Mouse (Mus musculus) cerebellum, adult 11-12 months (tissue): ENCODE data around the gene Wrap53.
A peak's percentile ranks its signal among the peaks of the same experiment; 100 is the strongest.

Experiments used
- DNase-seq: peaks from one replicate; pipeline ENCODE4 v3.0.0; 2022

Wrap53 gene

DNA sequence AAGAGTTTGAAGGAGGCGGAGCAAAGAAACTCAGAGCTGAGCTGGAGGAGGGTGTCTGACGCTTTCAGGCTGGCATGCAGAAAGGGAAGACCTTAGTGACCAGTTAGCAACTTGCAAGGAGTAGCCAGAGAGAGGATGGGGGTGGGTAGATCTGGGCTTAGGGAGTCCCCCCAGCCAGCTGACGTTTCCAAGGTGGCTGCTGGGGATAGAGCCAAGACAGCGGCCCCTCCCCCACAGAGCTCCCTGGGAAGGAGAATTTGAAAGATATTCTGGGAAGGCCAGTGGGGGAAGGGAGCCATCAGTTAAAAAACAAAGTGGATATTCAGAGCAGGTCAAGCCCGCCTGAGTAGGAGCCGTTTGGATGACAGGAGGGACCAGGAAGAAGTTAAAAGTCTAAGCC is 20.0 kb upstream of the Wrap53 start:
- DNase-seq: peak; percentile 71

DNA sequence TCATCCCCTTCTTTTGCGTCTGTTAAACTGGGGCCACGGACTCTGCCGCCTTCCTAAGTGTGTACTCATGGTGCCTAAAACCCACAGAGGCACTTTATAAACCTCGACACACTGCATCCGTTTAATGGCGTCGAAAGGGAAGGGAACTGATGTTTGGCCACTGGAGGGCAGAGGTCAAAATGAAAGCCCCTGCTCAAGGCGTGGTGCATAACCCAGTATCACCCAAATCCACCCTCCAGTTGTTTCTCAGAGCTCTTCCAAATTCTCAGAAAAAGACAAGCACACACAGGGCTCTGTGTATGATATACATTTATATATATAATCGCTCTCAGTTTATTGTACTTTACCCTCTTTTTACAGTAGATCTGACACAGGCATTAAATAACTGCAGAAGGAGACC is 19.4 kb upstream of the Wrap53 start:
- no peak for DNase-seq

DNA sequence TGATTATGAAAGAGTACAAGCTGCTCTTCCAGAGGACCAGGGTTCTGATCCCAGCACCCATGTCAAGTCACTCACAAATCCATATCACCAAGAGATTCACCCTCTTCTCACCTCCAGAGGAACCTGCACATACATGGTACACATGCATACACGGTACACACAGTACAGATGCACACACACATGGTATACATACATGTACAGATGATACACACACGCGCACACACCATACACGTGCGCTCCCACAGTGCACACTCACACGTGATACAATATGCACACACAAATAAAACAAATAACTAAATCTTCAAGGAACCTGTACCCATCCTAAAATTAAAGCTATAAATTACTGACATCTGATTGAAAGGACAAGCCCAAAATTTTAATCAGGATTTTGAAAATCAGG is 14.8 kb upstream of the Wrap53 start:
- DNase-seq: no peak

DNA sequence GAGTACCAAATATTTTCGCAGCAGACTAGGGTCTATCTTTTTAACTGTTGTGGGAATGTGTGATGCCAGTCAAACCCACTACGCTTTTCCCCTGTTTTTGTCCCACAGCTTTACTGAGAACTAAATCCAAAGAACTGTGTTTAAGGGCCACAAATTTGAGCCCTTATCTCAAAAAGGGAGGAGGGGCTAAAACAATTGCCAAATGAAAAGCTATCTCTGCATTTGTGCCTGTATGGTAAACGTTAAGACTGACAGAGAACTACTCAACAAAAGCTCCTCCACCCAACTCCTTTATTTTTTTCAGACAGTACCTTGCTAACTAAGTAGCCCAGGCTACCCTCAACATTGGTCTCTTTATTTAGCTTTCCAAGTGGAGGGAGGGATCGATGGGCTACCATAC is 12.7 kb upstream of the Wrap53 start:
- no peak for DNase-seq

DNA sequence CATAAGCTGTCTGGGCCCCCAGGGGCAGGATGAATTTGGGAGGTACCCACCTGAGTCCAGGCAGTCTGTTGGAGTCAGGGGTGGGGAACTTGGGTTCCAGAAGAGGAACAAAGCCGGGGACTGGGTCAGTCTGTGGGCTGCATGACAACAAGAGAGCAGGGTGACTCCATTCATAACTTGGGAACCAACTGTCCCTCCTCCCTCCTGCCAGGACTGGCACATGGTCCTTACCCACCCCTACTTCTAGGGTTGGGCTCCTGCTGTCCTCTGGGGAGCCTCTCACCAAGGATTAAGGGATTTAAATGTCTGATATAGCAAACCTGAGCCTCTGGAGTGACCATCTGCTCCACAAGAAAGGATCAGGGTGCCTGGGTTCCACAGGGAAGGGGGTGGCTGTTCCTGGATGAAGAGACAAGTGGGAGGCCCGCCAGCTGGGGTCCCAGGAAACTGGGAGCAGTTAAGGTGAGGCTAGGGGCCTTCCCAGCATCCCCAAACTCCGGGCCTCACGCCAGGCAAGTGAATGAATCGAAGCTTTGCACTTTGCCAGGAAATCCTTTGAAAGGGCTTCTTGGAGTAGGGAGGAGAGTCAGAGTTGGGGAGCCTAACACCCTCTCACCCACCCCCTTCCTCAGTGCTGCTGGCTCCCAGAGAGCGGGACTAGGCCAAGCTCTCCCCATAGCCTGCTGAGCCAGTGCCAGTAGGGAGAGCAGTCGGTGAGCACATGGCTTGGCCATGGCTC is 12.0 kb upstream of the Wrap53 start:
- DNase-seq: peak; percentile 70

DNA sequence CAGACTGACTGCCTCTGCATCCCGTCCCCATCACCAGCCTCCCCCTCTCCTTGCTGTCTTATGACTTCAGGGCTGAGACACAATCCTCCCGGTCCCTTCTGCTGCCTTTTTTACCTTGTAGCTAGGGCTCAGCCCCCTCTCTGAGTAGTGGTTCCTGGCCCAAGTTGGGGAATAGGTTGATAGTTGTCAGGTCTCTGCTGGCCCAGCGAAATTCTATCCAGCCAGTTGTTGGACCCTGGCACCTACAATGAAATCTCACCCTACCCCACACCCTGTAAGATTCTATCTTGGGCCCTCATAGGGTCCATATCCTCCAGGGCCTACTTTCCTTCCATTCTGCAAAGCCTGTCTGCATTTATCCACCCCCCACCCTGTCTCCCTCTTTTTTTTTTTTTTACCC is 11.4 kb upstream of the Wrap53 start:
- DNase-seq: no peak

DNA sequence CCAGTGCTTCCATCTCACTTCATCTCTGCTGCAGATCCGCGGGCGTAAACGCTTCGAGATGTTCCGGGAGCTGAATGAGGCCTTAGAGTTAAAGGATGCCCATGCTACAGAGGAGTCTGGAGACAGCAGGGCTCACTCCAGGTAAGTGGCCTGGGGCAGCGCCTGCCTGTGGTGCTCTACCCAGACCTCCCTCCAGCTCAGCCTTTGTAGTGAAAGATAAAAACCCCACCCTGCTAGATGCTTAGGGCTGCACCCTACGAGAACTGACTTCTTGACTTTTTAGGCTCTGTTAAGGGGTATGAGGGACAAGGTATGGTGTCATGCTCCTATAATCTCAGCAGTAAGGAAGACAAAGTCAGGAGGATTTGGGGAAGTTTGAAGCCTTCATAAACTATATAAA is 10.6 kb upstream of the Wrap53 start:
- no peak for DNase-seq

DNA sequence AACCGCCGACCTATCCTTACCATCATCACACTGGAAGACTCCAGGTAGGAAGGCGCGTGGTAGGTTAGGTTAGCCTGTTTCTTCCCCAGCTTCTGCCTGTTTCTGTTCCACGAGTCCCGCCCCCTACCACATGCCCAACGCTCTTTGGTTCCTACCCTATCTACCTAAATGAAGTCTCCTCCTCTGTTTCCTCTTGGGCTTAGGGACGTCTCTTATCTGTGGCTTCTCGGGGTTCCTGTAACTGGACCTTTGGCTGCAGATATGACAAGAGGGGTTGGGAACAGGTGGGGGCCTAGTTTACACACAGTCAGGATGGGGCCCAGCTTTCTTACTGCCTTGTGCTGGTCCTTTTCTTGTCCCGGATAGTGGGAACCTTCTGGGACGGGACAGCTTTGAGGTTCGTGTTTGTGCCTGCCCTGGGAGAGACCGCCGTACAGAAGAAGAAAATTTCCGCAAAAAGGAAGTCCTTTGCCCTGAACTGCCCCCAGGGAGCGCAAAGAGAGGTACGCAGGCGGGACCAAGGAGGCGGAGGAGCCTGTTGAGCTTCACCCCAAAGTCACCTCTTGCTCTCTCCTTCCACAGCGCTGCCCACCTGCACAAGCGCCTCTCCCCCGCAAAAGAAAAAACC is 9.3 kb upstream of the Wrap53 start:
- no peak for DNase-seq

DNA sequence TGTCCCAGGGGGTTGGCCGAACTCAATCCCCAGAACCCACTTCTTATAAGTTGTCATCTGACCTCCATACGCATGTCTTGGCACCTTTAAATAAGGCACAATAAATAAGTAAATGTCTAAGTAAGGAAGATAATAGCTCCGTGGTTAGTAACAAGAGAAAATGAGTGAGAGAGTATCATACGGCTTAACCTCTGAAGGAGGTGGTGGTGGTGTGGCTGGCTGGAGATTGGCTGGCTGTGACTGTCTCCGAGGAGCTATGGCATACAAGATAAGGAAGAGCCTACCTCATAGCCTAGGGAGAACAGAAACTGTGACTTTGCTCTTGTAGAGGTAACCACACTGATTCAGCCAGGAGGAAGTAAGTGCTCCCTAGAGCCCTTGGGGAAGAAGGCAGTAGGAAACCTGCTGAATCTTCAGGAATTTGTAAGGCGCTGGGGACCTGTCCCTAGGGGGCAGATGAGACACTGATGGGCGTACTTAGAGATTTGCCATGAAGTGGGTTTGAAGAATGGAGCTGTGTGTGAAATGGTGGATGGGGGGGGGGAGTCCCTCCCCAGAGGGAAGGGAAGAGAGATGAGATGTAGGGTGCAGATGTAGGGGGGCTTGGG is 5.8 kb upstream of the Wrap53 start:
- no peak for DNase-seq

DNA sequence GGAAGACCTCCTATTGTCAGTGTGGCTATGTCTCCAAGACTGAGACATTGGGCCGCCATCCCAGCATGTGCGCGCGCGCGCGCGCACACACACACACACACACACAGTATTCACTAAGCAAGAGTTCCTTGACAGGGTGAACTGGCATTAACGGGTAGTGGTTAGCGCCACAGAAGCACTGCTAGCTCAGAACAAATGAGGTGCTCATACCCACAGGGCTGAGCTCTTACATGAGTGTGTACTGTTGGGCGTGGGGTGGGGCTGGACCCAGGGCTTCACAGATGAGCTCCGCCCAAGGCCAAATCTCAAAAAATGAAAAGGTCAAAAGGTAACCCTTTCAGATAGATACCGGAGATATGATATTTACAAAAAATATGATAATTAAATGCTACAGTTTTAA is 4.9 kb upstream of the Wrap53 start:
- no peak for DNase-seq

DNA sequence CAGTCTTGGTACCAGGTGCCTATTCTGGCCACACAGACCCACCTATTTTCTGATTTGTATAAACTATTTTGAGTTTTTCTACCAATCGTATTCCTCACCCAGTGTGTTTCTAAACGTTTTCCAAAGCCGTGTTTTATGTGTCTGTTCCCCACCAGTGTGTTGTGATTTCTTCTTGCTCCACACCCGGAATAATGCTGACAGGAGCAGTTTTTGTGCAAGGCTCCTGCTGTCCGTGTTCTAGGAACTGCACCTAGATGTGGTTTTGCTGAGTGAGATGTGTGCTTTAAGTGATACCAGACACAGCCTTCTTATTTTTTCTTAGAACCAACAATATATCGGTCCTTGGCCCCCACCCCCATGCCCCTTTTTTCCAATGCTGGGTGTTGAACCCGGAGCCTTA is 4.0 kb upstream of the Wrap53 start:
- no peak for DNase-seq

DNA sequence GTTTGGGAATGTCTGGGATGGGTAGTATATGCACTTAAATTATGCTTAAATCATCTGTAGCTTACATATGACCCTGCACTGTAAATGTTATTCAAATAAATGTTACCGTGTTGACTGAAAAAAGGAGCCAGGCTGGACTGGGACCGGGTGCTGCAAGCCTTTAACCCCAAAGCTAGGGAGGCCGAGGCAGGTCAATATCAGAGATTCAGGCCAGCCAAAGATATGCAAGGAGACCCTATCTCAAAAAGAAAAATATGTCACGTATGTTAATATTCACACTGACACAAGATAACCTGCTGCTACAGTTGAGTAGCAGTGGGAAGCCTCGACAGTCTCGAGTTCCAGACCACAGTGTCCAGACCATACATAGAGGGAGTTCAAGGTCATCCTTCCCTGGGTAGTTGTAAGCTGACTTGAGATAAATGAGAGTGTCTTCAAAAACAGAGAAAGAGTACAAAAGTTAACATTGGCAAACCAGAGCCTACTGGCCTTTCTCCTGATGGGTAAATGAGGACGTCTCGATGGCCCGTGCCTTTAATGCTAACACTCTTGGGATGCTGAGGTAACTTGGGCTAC is 2.3 kb upstream of the Wrap53 start:
- DNase-seq: no peak

DNA sequence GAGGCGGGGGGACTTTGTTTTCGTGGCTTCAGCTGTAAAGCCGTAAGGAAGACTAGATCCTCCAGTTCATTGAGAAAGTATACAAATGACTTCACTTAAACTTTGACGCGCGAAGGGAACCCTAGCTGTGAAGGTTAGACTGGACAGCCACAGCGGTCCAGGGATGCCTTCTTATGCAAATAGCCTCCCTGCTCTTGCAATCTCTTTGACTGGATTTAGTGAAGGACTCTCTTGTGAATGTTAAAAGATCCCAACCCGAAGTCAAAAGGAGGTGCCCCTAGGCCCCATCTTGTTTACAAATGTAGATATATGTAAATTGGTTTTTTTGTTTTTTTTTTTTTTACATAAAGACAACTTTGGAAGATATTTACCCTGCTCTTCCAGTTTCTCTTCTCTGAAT is 1.8 kb upstream of the Wrap53 start:
- no peak for DNase-seq

DNA sequence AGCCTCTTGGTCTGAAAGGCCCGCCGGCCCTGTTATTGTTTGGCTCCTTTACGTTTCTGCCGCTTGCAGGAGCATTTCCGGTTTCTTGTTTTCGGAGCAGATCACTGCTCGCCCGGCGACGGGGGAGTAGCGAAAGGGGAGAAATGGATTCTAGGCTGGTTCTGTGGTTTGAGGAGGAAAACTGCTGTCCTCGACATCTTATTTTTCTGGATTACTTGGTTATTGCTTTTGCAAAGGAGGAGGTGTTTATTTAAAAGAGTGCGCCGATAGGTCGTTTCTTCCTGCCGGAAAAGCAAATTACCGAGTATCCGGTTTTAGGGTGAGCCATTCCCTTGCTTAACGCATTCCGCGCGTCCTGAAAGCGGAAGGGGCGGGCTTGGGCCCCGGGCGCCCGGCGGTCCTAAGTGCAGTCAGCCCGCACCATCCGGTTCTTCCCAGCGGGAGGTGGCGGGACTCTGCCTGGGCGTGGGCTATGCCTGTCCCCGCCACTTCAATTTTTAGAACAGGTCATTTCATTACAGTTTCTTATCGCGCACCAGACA is 1.2 kb upstream of the Wrap53 start:
- peak; percentile 92 for DNase-seq

DNA sequence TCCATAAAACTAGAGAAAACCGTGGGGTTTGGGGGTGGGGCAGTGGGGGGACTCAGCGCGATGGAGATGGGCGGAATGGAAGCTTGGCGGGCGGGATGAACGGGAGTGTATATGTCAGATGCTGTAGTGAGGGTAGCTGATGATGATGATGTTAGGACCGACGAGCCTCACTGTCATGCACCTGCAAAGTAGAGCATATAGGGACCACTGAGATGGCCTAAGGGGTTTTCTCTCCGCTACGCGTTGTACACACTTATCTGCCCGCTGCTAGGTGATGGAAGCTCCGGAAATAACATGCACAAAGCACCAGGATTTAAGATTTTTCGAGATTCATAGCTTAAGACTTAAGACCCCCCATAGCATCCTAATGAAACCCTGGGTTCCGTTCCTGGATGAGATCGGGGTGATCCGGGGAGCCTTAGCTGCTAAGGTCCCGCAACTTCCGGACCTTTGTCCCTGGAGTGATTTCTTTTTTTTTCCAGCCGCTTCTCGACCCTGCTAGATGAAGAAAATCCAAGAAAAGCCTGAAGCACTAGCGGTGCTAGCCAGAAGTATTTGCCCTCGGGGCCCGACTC is 604 bp upstream of the Wrap53 start:
- peak; percentile 60 for DNase-seq

DNA sequence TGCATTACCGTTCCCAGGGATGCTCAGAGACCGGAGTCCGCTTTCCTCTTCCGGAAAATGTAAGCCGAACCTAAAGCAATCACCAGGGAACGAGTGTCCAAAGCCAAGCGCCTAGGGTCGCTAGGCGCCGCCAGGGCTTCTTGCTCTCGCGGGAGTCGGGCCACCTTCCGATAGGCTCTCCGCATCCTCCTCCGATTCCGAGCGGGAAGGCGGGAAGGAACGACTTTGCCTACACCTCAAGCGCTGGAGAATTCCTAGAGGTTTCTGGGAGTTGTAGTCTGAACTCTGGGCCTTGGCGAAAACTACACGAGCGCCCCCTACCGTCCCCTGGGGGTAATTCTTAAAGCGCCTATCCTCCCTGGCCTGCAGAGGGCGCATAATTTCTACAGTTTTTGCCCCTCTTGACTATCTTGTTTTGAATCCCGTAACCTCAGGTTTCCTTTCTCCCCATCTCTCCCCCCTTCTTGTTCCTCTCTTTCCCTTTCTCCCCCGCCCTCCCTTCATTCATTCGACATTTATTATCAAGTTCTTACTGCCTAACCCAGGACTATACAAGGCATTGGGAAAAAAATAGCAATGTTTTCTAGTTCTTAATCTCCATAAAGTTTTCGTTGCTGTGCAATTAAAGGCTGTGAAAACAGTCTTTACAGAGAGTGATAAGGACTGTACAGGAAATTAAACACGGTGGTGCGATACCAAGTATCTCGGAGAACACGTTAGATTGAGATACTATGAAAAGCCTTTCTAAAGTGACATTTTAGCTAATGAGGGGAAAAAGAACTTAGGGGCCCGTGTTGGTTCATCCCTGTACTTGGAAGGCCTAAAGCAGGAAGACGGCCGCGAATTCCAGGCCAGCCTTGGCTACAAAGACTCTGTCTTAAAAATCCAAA is 682 bp downstream of the Wrap53 start:
- peak; percentile 97 for DNase-seq

DNA sequence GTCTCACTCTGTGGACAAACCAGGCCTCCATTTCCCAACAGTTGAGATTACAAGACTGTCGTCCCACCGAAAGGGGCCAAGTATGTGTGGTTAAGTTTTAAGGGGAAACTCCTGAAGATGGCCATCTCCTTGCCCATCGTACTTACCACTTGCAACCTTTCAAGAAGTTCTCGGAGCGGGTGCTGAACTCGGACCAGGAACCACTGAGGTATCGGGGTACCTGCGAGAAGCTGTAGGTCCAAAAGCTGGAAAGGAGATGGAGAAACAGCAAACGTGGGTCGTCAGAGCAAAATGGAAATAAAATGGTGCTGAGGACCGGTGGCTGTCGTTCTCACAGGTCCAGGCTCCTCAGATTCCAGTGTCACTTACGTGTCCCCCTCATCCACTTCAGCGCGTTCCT is 1.8 kb downstream of the Wrap53 start:
- no peak for DNase-seq

DNA sequence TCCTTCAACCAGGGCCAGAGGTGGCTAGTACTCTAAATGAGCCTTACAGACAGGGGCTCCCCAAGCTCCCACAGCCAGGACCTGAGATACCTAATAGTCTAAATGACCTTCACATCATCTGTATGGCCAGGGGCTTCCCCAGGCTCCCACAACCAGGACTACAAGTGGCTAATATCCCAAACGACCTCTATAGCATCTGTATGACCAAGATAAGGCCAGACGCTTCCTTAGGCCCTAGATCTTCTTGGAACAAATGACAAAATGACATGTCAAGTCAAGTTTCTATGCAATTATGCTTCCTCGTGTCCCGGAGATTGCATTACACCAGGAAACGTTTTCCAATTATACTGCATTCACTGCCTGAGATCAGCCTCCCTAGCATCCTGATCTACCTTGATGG is 3.7 kb downstream of the Wrap53 start:
- DNase-seq: no peak

DNA sequence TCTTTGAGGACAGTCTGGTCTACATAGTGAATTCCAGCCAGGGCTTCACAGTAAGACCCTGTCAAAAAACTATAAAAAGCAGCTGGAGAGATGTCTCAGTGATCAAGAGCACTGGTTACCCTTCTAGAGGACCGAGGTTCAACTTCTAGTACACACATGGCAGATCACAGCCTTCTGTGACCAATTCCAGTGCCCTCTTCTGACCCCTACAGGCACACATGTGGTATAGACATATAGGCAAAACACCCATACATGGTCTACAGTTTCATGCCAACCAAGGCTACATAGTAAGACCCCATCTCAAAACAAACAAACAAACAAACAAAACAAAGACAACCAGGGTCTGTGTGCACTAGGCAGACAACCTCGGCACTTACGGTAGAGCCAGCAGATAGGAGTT is 4.8 kb downstream of the Wrap53 start:
- no peak for DNase-seq

DNA sequence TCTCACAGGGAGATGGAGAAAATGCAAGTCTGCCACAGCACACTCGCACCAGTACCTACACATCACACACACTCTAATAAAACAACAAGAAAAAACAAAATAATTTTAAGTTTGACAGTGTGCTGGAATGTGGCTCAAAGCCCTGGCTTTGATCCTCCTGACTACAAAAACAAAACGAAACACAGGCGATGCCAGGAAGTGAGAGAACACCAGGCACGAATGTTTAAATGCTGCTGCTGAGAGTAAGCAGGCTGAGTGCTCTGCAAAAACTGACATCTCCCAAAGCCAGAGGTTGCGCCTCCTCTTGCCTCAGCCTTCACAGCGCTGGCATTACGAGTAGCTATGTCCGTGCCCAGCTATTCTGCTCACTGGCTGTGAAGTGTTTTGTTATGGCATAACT is 14.9 kb downstream of the Wrap53 start:
- DNase-seq: no peak

DNA sequence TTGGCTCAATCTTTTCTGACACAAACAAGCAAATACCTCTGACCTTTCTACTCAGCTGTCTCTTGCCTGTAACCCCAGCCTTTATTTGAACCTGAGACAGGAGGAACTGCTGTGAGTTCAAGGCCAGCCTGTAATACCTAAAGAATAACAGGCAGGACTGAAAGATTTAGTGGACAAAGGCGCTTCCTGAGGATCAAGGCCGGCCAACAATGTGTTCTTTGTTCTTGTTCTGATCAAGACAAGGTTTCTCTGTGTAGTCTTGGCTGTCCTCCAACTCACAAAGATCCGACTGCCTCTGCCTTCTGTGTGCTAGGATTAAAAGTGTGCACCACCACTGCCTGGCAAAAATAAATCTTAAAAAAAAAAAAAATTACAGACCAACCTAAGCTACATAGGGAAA is 15.7 kb downstream of the Wrap53 start:
- no peak for DNase-seq

DNA sequence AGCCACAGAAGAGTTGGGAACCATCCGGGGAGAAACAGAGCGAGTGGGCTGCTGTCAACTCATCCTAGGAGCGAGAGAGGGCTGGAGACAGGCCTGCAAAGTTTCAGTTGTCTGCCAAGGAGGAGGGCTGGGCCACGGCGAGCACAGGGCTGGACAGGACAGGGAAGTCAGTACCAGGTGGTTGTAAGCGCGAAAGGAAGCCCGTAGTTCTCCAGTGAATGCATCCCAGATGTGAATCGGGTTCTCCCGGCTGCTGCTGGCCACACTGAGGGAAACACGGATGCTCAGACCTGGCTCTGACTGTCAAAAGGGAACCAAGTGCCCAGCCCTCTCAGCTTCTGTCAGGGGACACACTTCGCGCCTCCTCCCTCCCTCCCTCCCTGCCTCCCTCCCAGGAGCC is 16.7 kb downstream of the Wrap53 start:
- DNase-seq: no peak
